Mouse (Mus musculus) bone marrow, adult 2 months (tissue): ENCODE measurements around the gene Jmjd6. TPM values are rescaled to one million over a fixed set of nuclear protein-coding genes. Genes with fewer than 3 reads are reported as not detected.
A peak's percentile ranks its signal among the peaks of the same experiment; 100 is the strongest.

ENCODE experiments used
- H3K27ac ChIP-seq: fragments of 200-500 bp; 2 replicates; pipeline ENCODE4 v1.5.1; 2012; ENCODE audit warnings: low read depth, mild to moderate bottlenecking, control low read depth, inconsistent platforms, low read length; ENCODE audit not compliant: control insufficient read depth, poor library complexity, insufficient read depth
- H3K4me1 ChIP-seq: fragments of 200-500 bp; 2 replicates; pipeline ENCODE4 v1.6.1; 2011; ENCODE audit warnings: low read length; ENCODE audit not compliant: control insufficient read depth, insufficient read depth
- H3K4me3 ChIP-seq: fragments of 200-500 bp; replicated peaks from 2 replicates; pipeline ENCODE3; 2011; ENCODE audit warnings: mild to moderate bottlenecking, low read depth, low read length, control low read depth; ENCODE audit not compliant: control insufficient read depth
- CTCF ChIP-seq: fragments of 200-500 bp; IDR thresholded peaks from 2 replicates; pipeline ENCODE4 v1.5.1; 2011; ENCODE audit warnings: low read length, control low read depth; ENCODE audit not compliant: control insufficient read depth, insufficient read depth
- POLR2A ChIP-seq: fragments of 200-500 bp; IDR thresholded peaks from 2 replicates; pipeline ENCODE4 v1.6.1; 2011; ENCODE audit warnings: low read depth, mild to moderate bottlenecking, control low read depth, low read length, borderline replicate concordance; ENCODE audit not compliant: control insufficient read depth
- WGBS: fragments of 180-500 bp; shearing (Covaris S2); methylation state at CpG from one replicate; pipeline ENCODE4 v1.1.7; 2018; 5-methylcytosine and 5-hydroxymethylcytosine counted together
- polyA plus RNA-seq: library from polyadenylated mRNA; stranded (reverse); fragments of >200 nt; gene quantifications from 2 replicates; pipeline ENCODE4 v1.2.4, GENCODE M21; 2011; ENCODE audit warnings: low replicate concordance; ENCODE audit not compliant: missing spikeins, insufficient read depth, insufficient read length

Gene Jmjd6
- polyA plus RNA-seq, 1 experiment: 41.8 TPM

DNA sequence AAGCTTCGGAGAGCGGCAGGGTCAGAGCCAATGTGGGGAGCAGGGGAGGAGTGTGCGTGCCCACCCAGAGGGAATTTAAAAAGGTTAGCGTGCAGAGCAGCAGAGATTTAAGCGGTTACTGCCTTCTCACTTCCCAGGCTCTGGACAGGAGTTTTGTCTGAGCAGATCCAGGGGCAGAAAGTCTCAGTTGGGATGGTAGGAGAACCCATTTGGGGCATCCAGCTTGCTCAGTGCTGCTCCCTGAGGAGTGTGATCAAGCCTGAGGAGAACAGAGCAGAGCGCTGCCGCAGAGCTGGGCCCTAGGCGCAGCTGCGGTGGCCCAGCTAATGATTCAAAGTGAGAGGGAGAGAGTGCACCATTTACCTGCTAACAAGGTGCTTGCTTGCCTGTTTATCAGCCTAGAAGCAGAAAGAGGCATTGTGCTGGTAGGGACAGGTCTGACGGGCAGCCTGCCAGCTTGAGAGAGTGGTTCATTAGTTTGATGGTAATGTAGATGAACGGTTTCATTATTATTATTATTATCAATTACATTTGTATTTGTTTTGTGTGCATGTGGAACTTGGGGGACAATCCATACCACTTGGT lies 34.3 kb downstream of the Jmjd6 start:
- Histone ChIP-seq H3K27ac (no peak overlapping the region), H3K4me3 (no peak overlapping the region), H3K4me1 (no peaks in the 10 kb centered on the region)
- WGBS: 80% methylated on average over 11 of the region's 11 CpGs
- TF ChIP-seq CTCF (no peak), POLR2A (no peak)

DNA sequence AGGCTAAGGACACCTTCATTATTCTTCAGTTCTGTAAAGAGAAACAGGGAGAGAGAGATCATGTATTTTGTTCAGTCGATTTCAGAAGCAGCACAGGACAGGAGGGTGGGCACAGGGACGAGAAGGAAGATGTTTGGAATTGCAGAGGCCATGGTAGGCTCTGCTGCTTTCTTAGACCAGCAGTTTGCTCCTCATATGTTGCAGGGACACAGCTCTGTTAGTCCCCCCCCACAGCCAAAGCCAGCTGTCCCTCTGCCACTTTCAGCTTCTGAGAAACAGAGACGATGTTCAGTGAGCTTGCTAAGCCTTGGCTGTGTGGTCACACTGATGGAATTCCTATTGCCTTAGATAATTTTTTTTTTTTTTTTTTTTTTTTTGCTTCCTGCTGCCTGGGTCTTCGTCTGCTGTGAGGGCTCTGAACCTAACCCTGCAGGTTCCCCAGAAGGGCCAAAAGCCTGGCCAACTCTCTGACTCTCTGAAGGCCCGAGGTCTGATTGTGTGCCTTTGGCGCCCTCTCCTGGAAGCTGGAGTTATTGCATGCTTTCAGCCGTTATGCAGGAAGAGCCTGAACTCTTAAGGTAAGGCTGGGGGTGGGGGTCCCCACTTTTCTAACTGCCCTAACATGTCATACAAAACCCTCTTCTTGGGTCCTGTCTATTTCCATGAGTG lies 35.2 kb downstream of the Jmjd6 start:
- TF ChIP-seq POLR2A (no peak), CTCF (peak; percentile 86)
- Histone ChIP-seq H3K4me1 (no peaks in the 10 kb centered on the region), H3K27ac (no peak overlapping the region), H3K4me3 (no peak overlapping the region)
- WGBS: 30% methylated on average over 7 of the region's 7 CpGs

DNA sequence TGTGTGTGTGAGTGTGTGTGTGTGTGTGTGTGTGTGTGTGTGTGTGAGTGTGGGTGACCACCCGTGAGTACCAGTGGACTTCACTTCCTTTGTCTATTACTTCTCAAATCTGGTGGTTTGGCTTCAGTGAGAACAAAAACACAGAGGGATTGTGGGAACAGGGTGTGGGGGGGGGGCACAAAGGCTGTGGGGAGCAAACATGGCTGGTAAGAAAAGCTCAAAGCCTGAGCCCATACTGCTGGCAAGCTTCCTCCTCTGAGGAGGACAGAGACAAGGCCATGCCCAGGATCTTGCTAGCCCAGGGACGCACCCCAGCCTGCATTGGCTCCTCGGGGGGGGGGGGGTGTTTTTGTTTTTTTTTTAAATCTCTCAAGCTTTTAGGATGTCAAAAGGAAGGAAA lies 35.7 kb downstream of the Jmjd6 start:
- WGBS: 41% methylated on average over 3 of the region's 3 CpGs
- H3K4me1 ChIP-seq: no peaks in the 10 kb centered on the region
- H3K4me3 ChIP-seq: no peak overlapping the region
- no peak overlapping the region for H3K27ac ChIP-seq
- TF ChIP-seq CTCF (no peak), POLR2A (no peak)

DNA sequence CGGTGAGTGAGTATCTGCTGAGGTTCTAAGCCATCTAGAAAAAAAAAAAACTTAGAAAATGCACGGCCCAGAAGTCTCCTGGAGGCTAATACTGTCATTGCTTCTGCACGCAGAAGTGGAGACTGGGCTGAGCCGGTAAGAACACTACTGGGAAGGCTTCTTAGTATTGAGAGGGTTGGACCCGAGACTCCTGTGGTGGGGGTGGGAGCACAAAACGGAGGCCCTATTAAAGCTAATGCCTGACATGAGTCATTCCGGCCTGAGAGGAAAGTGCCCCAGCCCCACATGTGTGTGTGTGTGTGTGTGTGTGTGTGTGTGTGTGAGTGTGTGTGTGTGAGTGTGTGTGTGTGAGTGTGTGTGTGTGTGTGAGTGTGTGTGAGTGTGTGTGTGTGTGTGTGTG lies 36.1 kb downstream of the Jmjd6 start:
- WGBS: 48% methylated on average over 7 of the region's 7 CpGs
- Histone ChIP-seq H3K4me3 (no peak overlapping the region), H3K4me1 (no peaks in the 10 kb centered on the region), H3K27ac (no peak overlapping the region)
- TF ChIP-seq POLR2A: no peak
- no peak for TF ChIP-seq CTCF

DNA sequence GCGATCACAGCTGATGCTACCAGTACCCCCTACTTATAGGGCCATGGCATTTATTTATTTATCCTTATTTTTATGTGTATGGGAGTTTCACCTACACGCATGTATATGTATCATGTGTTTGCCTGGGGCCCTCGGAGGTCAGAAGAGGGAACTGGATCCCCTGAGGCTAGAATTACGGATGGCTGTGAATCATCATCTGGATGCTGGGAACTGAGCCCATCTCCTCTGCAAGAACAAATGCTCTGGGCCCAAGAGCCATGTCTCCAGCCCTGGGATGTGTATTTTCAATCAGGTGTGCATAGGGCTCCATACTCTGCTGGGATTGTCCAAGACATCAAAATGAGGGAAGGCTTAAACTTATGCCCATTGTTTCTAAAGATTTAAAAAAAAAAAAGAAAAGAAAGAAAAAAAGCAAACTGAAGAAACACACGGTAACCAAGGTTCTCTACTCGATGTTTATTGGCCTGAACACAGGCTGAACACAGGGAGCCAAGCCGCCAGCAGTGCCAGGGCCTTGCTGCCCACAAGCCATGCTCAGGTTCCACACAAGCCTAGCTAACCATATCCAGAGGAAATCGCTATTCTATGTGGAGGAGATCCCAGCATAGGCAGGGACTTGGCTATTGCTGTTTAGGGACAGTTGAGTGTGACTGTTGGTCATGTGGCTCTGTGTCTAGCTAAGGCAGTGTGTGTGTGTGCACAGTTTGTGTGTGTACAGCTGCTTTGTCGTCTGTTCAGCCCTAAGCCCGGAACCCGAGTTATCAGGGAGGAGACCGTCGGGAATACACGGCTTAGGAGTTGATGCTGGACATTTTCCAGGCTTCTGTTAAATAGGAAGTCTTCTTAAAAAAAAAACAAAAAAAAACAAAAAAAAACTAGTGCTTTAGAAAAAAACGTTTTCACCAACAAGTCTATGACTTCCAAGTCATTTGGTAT lies 36.8 kb downstream of the Jmjd6 start:
- Histone ChIP-seq H3K4me1 (no peaks in the 10 kb centered on the region), H3K27ac (no peak overlapping the region), H3K4me3 (no peak overlapping the region)
- TF ChIP-seq CTCF (no peak), POLR2A (no peak)
- 75% methylated on average over 15 of the region's 15 CpGs for WGBS

DNA sequence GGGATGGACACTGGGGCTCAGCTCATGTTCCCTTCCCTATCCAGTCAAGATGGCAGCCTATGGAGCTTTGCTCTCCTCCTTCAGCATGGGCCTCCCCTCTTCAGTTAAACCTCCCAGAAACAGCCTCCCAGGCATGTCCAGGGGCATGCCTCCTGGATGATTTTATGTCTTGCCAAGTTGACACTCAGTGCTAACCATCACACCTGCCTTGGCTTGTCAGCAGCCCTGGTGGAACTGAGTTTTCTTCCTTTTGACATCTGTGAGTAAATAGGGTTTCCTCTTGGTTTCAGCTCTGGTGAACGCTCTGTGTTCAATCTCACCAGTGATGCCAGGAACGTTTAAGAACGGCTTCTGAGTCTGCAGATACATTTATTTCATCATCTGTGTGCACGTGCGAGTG lies 40.5 kb downstream of the Jmjd6 start:
- H3K27ac ChIP-seq: no peak overlapping the region
- H3K4me1 ChIP-seq: no peaks in the 10 kb centered on the region
- TF ChIP-seq POLR2A (no peak), CTCF (no peak)
- 58% methylated on average over 5 of the region's 5 CpGs for WGBS
- H3K4me3 ChIP-seq: no peak overlapping the region

DNA sequence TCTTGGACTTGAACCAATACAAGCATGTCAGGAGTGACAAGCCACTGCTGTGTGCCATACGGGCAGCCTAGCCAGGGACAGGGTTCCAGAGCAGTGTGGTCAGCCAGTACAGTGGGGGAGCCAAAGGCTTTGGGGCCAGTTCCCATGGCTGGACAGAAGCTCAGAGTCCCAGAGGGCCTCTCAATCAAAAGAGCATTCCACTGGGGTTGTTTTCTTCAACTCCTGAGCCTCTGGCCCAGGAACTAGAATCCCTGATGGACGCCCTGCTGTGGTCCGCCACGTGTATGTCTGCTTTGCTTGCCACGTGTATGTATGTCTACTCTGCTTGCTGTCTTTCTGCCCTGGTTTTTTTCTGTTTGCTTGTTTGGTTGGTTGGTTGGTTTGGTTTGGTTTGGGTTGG lies 42.1 kb downstream of the Jmjd6 start:
- WGBS: 62% methylated on average over 5 of the region's 5 CpGs
- H3K4me3 ChIP-seq: no peak overlapping the region
- H3K4me1 ChIP-seq: no peaks in the 10 kb centered on the region
- TF ChIP-seq POLR2A: no peak
- no peak for TF ChIP-seq CTCF
- H3K27ac ChIP-seq: no peak overlapping the region

DNA sequence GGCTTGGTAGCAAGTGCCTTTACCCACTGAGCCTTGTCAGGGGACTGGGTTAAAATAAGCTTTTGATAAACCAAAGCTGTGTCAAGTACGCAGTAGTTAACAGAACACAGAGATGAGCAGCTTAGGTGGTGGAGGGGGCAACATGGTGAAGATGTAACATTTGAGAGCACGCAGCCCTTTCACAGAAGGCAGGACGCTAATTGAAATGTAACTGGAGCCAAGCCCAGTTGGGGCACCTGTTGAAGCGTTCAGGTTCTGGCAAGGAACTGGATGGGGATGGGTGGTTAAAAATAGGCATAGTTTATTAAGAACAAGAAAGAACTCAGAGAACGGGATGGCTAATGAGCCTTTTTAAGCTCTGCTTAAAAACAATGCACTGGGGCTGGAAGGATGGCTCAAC lies 43.9 kb downstream of the Jmjd6 start:
- H3K4me1 ChIP-seq: no peaks in the 10 kb centered on the region
- H3K27ac ChIP-seq: no peak overlapping the region
- WGBS: 87% methylated on average over 5 of the region's 5 CpGs
- no peak overlapping the region for H3K4me3 ChIP-seq
- TF ChIP-seq CTCF (no peak), POLR2A (no peak)

Other genes starting within 250 kb of the Jmjd6 start
- 20.9 and 51.1 TPM in 2 replicates for gene Rhbdf2, start 216.4 kb downstream of the Jmjd6 start, polyA plus RNA-seq
- not detected in 2 replicates for gene Prcd, start 189.9 kb downstream of the Jmjd6 start, polyA plus RNA-seq
- gene Cygb, start 189.1 kb downstream of the Jmjd6 start, polyA plus RNA-seq: 2.6 and 3.4 TPM in 2 replicates
- gene St6galnac1, start 67.9 kb downstream of the Jmjd6 start, polyA plus RNA-seq: not detected in 2 replicates
- gene Mxra7, start 15.4 kb downstream of the Jmjd6 start, polyA plus RNA-seq: 1.7 and 6.6 TPM in 2 replicates
- 21.3 and 52.9 TPM in 2 replicates for gene Mettl23, start 171 bp downstream of the Jmjd6 start, polyA plus RNA-seq
- 6.2 and 26.4 TPM in 2 replicates for gene Mfsd11, start 9.0 kb upstream of the Jmjd6 start, polyA plus RNA-seq
- gene Srsf2, start 9.6 kb upstream of the Jmjd6 start, polyA plus RNA-seq: 438 and 524 TPM in 2 replicates
- not detected in 2 replicates for gene Mgat5b, start 75.4 kb upstream of the Jmjd6 start, polyA plus RNA-seq